Mouse (Mus musculus): ENCODE measurements around the gene Nme7. TPM values are rescaled to one million over a fixed set of nuclear protein-coding genes. Genes with fewer than 3 reads are reported as not detected.

The Nme7 gene
- polyA plus RNA-seq, 1 experiment = not detected

- H3K4me3 ChIP-seq (ENCODE audit: insufficient read depth, low read depth, low read length) = no peak overlapping the region
- 71% methylated on average over 2 of the region's 2 CpGs for WGBS
- peaks cover 9% of the 10 kb centered on the region for H3K4me1 ChIP-seq (ENCODE audit: control insufficient read depth, insufficient read depth, low read length)
- H3K27ac ChIP-seq (ENCODE audit: insufficient read depth, low read depth, low read length) = no peak overlapping the region
- TF ChIP-seq CTCF (IDR thresholded peaks at IDR 0.05; ENCODE audit: insufficient read depth, low read depth, low read length) = no peak
- no peak for TF ChIP-seq POLR2A (IDR thresholded peaks at IDR 0.05; ENCODE audit: insufficient read depth, low read depth, low read length)
Observed at GRCm38 (mm10) chr1:164324878-164325277, 21.0 kb downstream of the Nme7 start.

- peak overlapping the region; percentile 71 for H3K27ac ChIP-seq (ENCODE audit: insufficient read depth, low read depth, low read length)
- H3K4me1 ChIP-seq (ENCODE audit: control insufficient read depth, insufficient read depth, low read length) = peaks cover 6% of the 10 kb centered on the region
- H3K4me3 ChIP-seq (ENCODE audit: insufficient read depth, low read depth, low read length) = no peak overlapping the region
- 12% methylated on average over 6 of the region's 6 CpGs for WGBS
- TF ChIP-seq POLR2A (IDR thresholded peaks at IDR 0.05; ENCODE audit: insufficient read depth, low read depth, low read length) = no peak
- TF ChIP-seq CTCF (IDR thresholded peaks at IDR 0.05; ENCODE audit: insufficient read depth, low read depth, low read length) = no peak
Observed at GRCm38 (mm10) chr1:164326600-164327155, 22.8 kb downstream of the Nme7 start.

DNA sequence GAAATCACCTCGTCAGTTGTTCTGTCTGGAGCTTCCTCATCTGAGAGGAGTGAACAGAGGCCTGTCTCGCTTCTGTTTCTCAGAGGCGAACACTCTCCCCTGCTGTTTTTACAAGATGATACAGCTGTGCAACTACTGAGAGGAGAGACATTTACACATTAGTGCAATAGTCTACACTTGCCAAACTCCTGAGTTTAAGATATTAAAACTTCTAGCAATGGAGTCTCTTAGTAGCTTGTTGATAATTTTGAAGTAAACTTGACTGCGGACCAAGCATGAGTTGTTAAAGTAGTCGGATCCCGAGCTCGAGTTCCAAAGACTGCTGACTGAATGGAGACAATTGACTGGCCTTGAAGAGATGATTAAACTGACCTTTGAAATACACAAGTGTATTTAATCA, 23.8 kb downstream of the Nme7 start:
- Histone ChIP-seq H3K27ac (ENCODE audit: insufficient read depth, low read depth, low read length) (0 out of 2 replicates have a peak overlapping the region, but pooled peaks have one; percentile 12), H3K4me3 (ENCODE audit: insufficient read depth, low read depth, low read length) (no peak overlapping the region), H3K4me1 (ENCODE audit: control insufficient read depth, insufficient read depth, low read length) (peaks cover 6% of the 10 kb centered on the region)
- 49% methylated on average over 7 of the region's 7 CpGs for WGBS
- TF ChIP-seq CTCF (IDR thresholded peaks at IDR 0.05; ENCODE audit: insufficient read depth, low read depth, low read length) (no peak), POLR2A (IDR thresholded peaks at IDR 0.05; ENCODE audit: insufficient read depth, low read depth, low read length) (no peak)

- TF ChIP-seq POLR2A (IDR thresholded peaks at IDR 0.05; ENCODE audit: insufficient read depth, low read depth, low read length) = no peak
- TF ChIP-seq CTCF (IDR thresholded peaks at IDR 0.05; ENCODE audit: insufficient read depth, low read depth, low read length) = no peak
- Histone ChIP-seq H3K4me3 (ENCODE audit: insufficient read depth, low read depth, low read length) (no peak overlapping the region), H3K27ac (ENCODE audit: insufficient read depth, low read depth, low read length) (no peak overlapping the region), H3K4me1 (ENCODE audit: control insufficient read depth, insufficient read depth, low read length) (peaks cover 4% of the 10 kb centered on the region; the same call in 1 of the 2 replicates)
- WGBS = 92% methylated on average over 11 of the region's 11 CpGs
Observed at GRCm38 (mm10) chr1:164332559-164332958, 28.6 kb downstream of the Nme7 start.

DNA sequence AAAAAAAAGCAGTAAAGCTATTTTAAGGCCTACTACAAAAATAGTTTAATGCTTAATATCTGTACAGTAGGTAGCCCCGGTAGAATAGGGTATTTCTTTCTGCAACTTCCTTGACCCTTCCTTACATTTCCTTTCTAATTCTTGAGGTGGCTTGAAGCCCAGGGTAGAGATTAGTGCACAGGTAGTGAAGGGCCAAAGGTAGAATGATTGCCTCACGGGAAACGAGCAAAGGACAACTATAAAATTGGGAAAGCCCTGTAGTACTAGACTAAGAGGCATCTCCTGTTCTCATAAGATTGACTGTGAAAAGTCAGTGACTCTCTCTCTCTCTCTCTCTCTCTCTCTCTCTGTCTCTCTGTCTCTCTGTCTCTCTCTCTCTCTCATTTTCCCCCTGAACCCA, 31.5 kb downstream of the Nme7 start:
- Histone ChIP-seq H3K27ac (ENCODE audit: insufficient read depth, low read depth, low read length) (no peak overlapping the region), H3K4me1 (ENCODE audit: control insufficient read depth, insufficient read depth, low read length) (no peaks in the 10 kb centered on the region), H3K4me3 (ENCODE audit: insufficient read depth, low read depth, low read length) (no peak overlapping the region)
- TF ChIP-seq CTCF (IDR thresholded peaks at IDR 0.05; ENCODE audit: insufficient read depth, low read depth, low read length) (no peak), POLR2A (IDR thresholded peaks at IDR 0.05; ENCODE audit: insufficient read depth, low read depth, low read length) (no peak)
- WGBS = 91% methylated on average over 3 of the region's 3 CpGs

GRCm38 (mm10) chr1:164335846-164336245, 31.9 kb downstream of the Nme7 start:
- no peak overlapping the region for H3K27ac ChIP-seq (ENCODE audit: insufficient read depth, low read depth, low read length)
- H3K4me3 ChIP-seq (ENCODE audit: insufficient read depth, low read depth, low read length) = no peak overlapping the region
- TF ChIP-seq POLR2A (IDR thresholded peaks at IDR 0.05; ENCODE audit: insufficient read depth, low read depth, low read length) (no peak), CTCF (IDR thresholded peaks at IDR 0.05; ENCODE audit: insufficient read depth, low read depth, low read length) (no peak)
- no peaks in the 10 kb centered on the region for H3K4me1 ChIP-seq (ENCODE audit: control insufficient read depth, insufficient read depth, low read length)
- 95% methylated on average over 4 of the region's 4 CpGs for WGBS

- H3K27ac ChIP-seq (ENCODE audit: insufficient read depth, low read depth, low read length) = no peak overlapping the region
- WGBS = 88% methylated on average over 3 of the region's 3 CpGs
- TF ChIP-seq CTCF (IDR thresholded peaks at IDR 0.05; ENCODE audit: insufficient read depth, low read depth, low read length) (no peak), POLR2A (IDR thresholded peaks at IDR 0.05; ENCODE audit: insufficient read depth, low read depth, low read length) (no peak)
- H3K4me1 ChIP-seq (ENCODE audit: control insufficient read depth, insufficient read depth, low read length) = no peaks in the 10 kb centered on the region
- no peak overlapping the region for H3K4me3 ChIP-seq (ENCODE audit: insufficient read depth, low read depth, low read length)
Observed at GRCm38 (mm10) chr1:164342161-164342560, 38.2 kb downstream of the Nme7 start.

DNA sequence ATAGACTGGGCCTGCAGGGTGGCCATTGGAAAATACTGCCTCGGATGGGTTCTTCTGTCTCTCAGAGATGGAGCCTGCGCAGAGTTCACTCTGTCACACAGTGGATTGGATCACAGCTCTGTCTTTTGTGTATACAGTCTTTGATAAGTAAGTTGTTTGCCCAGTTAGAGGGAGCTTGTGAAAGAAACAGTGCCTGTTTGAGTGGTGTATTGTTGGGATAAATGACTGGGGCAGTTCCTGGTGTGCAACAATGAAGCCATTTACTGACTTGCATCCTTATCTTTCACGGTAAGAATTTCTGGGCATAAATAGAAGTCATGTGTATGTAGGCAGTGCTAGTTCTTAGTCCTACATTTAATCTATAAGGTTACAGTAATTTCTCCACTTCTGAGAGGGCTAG, 49.5 kb downstream of the Nme7 start:
- Histone ChIP-seq H3K4me3 (ENCODE audit: insufficient read depth, low read depth, low read length) (no peak overlapping the region), H3K27ac (ENCODE audit: insufficient read depth, low read depth, low read length) (no peak overlapping the region), H3K4me1 (ENCODE audit: control insufficient read depth, insufficient read depth, low read length) (no peaks in the 10 kb centered on the region)
- TF ChIP-seq POLR2A (IDR thresholded peaks at IDR 0.05; ENCODE audit: insufficient read depth, low read depth, low read length) (no peak), CTCF (IDR thresholded peaks at IDR 0.05; ENCODE audit: insufficient read depth, low read depth, low read length) (no peak)
- 42% methylated on average over 3 of the region's 3 CpGs for WGBS

DNA sequence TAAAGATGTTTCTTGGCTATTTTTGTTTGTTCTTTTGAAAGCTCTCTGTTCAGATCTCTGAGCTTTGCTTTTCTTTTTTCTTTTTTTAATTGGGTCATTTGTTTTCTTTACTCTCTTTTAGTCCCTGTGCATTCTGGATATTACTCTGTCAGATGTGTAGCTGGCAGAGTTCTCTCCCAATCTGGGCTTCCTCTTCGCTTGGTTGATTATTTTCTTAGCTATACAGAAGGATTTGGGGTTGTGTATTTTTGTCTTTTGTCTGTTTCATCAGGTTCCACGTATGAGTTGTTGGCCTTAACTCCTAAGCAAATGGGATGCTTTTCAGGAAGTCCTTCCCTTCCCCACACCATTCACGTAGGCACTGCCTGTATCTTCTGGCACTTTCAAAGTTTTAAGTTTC, 54.1 kb downstream of the Nme7 start:
- WGBS = 49% methylated on average over 3 of the region's 3 CpGs
- peaks cover 3% of the 10 kb centered on the region for H3K4me1 ChIP-seq (ENCODE audit: control insufficient read depth, insufficient read depth, low read length)
- TF ChIP-seq POLR2A (IDR thresholded peaks at IDR 0.05; ENCODE audit: insufficient read depth, low read depth, low read length) = no peak
- no peak for TF ChIP-seq CTCF (IDR thresholded peaks at IDR 0.05; ENCODE audit: insufficient read depth, low read depth, low read length)
- no peak overlapping the region for H3K27ac ChIP-seq (ENCODE audit: insufficient read depth, low read depth, low read length)
- H3K4me3 ChIP-seq (ENCODE audit: insufficient read depth, low read depth, low read length) = no peak overlapping the region

GRCm38 (mm10) chr1:164361997-164362396, 58.1 kb downstream of the Nme7 start:
- Histone ChIP-seq H3K4me3 (ENCODE audit: insufficient read depth, low read depth, low read length) (no peak overlapping the region), H3K27ac (ENCODE audit: insufficient read depth, low read depth, low read length) (no peak overlapping the region), H3K4me1 (ENCODE audit: control insufficient read depth, insufficient read depth, low read length) (peaks cover 8% of the 10 kb centered on the region)
- WGBS = 46% methylated on average over 2 of the region's 2 CpGs
- TF ChIP-seq CTCF (IDR thresholded peaks at IDR 0.05; ENCODE audit: insufficient read depth, low read depth, low read length) (no peak), POLR2A (IDR thresholded peaks at IDR 0.05; ENCODE audit: insufficient read depth, low read depth, low read length) (no peak)
